18 mouse cellular contexts compared by ENCODE assay signal in the genomic region with DNA sequence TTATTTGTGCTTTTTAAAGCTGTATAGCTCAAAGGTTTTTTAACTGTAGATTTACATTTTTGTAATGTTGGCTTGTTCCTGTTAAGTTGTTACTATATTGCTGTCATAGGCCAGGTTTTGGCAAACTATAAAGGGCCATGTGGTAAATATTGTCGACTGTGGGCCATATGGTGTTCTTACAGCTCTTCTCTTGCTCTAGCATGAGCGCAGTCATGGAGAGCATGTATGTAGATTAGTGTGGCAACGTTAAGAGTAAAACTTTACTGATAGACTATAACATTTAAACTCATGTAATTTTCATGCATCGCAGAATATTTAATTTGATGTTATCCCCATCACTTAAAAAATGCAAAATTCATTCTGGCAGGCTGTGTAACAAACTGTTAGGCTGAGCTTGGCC.
"Had no signal": no experiment of that assay in that cellular context is flagged by ENCODE, and none has a peak within 500 bp of the region (broad histone marks: within the 10 kb centered on the region; RNA-seq: fewer than 3 reads in every experiment).

No protein-coding gene starts in this region.

- H3K4me1 ChIP-seq: midbrain, embryonic 10.5 days; midbrain, embryonic 12.5 days; neural tube, embryonic 13.5 days; neural tube, embryonic 15.5 days had no signal

- H3K9ac ChIP-seq: lung, embryonic 14.5 days; midbrain, embryonic 12.5 days; neural tube, embryonic 13.5 days; neural tube, embryonic 15.5 days had no signal

- H3K27ac ChIP-seq: midbrain, embryonic 10.5 days; midbrain, embryonic 12.5 days; neural tube, embryonic 13.5 days; neural tube, embryonic 15.5 days had no signal

- H3K27me3 ChIP-seq: midbrain, embryonic 12.5 days; neural tube, embryonic 13.5 days; neural tube, embryonic 15.5 days had no signal

- H3K4me2 ChIP-seq: lung, embryonic 14.5 days; midbrain, embryonic 12.5 days; neural tube, embryonic 13.5 days; neural tube, embryonic 15.5 days had no signal

- DNase-seq: lung, embryonic 14.5 days; lung, postnatal 10 days; lung, postnatal 4 days; midbrain, embryonic 14.5 days; retina, postnatal 1 day; right cerebral cortex, adult 18-20 months; right cerebral cortex, postnatal 25 days; right cerebral cortex, postnatal 4 days; spleen, adult 18-20 months; thymus, adult 18-20 months; thymus, postnatal 14 days; thymus, postnatal 36 days had no signal

- H3K4me3 ChIP-seq: midbrain, embryonic 10.5 days; midbrain, embryonic 12.5 days; myocyte; neural tube, embryonic 13.5 days; neural tube, embryonic 15.5 days had no signal

- H3K9me3 ChIP-seq: midbrain, embryonic 10.5 days; midbrain, embryonic 12.5 days; neural tube, embryonic 13.5 days; neural tube, embryonic 15.5 days had no signal

- ATAC-seq: midbrain, embryonic 16.5 days had no signal
